Mouse (Mus musculus) embryo, embryonic 11 days (tissue): ENCODE results near the gene Myrf.
"Not testable (repeated sequence)": the region's sequence is repeated elsewhere in the genome, so short reads cannot be mapped to it uniquely, and the experiment has no call there.

Experiments
- DNase-seq: peaks from one replicate; pipeline ENCODE4 v3.0.0-alpha.2; 2015

Myrf gene

DNA sequence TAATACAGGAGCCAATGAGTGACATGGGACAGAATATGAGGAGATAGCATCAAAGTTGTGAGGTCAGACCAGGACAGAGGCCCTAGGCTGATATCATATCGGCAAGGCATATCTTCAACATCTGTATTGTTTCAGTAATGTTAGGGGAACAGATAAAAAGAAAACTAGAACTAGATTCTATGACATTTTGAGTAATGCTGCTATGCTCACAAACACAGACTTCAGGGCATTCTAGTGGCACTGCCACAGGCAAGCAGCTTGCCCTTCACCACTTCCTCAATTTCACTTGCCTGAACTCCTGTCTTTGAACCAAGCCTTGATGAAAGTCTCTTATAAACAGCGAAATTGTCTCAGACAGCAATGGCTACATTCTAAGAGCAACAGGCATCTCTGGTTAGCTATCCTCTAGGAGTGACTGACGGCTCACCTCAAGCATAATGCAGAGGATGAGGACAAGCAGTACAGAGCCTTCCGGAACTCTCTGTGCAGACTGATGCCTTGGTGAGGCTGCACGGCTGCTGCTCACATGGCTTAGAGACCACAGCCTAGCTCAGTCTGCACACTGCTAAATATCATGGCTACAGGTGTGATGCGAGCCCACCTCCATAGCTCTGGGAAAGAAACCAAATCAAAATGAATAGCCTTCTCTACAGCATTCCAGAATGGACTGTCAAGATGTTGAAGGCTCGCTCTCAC, 66.6 kb downstream of the Myrf start:
- no peak for DNase-seq

DNA sequence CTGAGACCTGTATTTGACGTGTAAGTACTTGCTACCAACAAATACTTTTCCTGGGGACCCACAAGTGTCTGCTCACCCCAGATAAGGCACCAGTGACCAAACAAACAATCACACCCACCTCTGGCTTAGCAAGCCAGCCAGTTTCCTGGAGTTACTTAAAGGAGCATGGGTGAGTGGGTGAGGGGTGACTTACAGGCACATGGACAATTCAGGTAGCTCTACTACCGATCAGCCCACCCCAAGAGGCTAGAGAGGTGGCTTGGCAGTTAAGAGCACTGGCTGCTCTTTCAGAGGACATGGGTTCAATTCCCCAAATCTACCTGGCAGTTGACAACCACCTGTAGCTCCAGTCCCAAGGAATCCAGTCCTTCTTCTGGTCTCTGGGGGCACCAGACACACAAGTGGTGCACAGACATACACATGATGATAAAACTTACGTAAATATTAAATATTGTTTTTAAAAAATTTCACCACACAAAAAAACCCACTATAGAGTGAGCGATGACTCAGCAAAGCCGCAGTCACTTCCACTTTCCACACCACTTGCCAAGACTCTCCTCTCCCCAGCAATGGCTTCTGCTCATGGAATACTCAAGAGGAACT, 67.3 kb downstream of the Myrf start:
- DNase-seq, result no peak

DNA sequence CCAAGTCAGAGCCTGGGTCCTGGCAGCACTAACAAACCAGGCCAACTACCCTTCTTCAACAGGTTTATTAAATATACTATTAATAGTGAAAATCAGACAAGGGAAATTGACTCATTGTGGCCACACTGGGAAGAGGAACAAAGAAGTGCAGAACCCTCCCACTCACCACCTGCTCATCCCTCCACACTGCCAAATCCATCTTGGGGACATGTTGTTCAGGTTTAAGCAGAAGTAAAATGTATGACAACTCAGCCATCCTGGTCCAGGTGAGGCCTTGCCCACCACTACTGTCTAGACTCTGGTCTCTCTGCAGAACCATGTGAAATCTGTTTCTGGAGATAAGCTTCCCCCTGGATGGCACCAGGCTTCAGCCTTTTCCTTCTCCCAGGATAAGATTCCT, 68.7 kb downstream of the Myrf start:
- DNase-seq, result no peak

DNA sequence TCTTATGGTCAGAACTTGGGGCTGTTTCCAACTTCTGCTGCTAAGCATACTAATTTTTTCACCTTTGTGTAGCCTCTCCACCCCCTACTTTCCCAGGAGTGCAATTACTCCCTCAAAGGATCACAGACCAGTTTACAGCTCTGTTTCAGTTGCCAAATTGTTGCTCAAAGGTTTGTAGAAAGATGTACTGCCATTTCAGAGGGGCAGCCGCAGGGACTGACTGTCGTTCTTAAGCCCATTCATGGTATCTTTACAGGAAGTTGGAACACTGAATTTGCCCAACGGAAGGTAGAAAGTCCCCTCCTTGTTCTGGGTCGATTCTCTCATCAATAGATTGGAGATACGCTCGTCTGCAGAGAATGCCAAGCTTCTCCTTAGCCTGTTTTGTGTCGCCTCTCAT, 69.2 kb downstream of the Myrf start:
- DNase-seq, result no peak

DNA sequence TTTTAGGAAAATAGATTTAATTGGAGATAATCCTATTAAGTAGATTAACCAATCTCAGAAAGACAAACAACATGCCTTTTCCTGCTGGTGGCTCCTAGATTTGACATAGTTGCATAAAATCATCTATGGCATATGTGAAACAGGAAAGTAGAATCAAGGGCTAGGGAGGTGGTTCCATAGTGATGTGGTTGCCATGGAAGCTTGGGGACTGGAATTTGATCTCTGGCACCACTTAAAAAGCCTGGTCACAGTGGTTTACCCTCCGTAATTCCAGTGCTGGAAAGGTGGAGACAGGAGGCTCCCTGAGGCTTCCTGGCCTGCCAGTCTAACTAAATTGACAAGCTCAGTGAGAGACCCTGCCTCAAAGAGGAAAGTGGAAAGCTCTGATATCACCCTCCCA, 70.1 kb downstream of the Myrf start:
- no peak for DNase-seq

DNA sequence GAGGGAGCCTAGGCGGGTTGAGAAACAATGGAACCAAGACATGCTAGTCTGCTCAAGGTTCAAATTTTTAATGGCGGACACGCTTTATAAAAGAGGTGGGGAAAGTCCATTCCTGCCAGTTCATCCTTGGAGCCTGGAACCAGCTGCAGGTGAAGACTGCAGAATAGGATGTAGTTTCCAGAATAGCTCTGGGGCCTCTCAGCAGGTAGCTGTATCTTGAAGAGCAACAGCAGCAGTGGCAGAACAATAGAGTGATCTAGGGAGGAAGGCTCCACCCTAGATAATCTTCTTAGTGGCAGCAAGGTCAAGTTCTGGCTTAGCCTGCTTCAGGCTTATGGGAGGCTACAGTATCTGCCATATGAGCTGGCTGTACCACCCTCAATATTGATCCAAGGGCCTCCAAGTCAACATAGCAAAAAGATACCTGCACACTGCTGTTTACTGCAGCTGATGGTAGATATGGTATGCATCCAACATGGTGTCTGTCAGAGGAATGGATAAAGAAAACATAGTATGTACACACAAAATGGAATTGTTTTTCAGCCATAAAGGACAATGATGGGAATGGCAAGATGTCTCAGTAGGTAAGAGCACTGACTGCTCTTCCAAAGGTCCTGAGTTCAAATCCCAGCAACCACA, 70.7 kb downstream of the Myrf start:
- not testable (repeated sequence) for DNase-seq

DNA sequence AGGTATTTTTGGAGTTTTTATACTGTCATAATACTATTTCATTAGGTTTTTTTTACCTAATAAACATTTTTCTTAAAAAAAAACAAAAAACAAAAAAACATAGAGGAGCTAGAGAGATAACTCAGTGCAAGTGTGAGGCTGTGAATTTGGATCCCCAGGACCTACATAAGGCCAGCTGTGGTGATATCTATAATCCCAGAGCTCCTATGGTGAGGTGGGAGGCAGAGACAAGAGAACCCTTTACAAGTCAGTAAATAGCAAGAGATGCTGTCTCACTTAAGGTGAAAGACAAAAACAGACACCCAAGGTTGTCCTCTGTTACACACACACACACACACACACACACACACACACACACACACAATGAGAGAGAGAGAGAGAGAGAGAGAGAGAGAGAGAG, 71.4 kb downstream of the Myrf start:
- no peak for DNase-seq

DNA sequence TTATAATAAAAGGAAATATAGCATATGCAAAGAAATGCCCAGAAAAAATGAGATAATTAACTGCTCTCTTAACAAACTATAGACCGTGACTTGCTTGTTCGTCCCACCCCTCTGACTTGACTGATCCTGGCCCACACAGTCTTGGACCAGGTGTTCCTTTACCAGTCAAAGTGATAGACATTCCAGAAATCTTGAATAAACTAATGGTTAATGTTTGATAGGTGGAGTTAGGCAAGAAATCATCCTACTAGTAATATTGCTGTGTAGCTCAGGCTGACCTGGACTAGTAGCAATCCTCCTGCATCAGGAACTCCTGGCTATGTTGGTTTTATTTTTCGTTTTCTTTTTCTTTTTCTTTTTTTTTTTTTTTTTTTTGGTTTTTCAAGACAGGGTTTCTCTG, 72.1 kb downstream of the Myrf start:
- no peak for DNase-seq

DNA sequence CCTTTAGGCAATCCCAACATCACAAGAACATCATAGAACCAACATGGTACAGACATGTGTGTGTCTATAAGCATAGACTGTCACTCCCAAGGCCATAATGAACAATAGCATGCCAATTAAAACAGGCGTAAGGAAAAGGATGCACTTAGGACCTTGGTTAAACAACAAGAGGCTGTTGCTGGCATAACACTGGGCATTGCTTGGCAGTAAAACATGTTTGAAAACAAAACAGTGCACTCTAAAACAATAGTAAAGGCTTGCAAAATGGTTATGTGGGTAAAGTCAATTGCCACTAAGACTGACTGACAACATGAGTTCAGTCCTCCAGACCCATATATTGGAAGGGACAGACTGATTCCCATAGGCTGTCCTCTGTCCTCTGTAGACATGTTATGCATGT, 72.6 kb downstream of the Myrf start:
- no peak for DNase-seq

DNA sequence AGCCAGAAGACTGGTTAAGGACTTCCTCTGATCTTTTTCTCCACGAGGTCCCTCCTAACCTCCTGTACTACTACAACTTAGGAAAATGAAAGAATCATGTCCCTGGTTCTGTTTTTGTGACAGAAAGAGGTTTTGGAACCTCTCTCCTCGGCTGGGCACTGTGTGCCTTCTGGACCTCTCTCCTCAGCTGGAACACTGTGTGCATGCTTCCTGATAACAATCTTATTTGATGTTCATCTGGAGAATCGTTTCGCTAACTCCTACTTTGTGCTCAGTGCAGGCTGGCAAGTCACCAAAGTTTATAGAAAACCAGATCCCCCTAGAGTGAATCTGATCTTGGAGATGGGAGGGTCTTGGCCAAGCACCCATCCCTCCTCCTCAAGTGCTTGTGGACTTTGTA, 73.4 kb downstream of the Myrf start:
- DNase-seq, result no peak

DNA sequence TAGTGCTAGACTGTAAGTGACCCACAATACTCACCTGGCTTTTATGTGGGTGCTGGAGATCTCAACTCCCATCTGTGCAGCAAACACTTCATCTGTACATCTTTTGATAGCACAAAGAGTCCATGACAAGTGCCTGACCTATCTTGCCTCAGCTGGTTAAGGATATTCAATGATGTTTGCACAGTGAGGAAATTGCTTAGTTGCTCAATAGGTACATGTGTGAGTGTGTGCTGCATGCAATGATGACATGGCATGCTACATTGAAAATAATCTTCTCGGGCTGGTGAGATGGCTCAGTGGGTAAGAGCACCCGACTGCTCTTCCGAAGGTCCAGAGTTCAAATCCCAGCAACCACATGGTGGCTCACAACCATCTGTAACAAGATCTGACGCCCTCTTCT, 74.6 kb downstream of the Myrf start:
- not testable (repeated sequence) for DNase-seq

DNA sequence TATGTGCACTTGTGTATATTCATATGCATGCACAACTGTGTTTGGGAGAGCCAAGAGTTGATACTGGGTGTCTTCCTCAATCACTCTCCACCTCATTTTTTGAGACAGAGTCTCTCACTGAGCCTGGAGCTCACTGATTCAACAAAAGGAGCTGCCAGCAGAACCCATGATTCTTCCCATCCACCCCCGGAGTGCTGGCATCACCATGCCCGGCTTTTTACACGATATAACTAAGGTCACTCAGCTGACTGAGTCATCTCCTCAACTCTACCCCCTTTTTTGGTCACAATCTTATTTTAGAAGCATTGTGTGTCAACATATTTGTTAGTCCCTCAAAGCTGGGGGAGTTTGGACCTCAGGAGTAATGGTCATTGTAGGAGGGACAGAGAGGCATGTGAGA, 76.7 kb downstream of the Myrf start:
- DNase-seq, result no peak
